Mouse (Mus musculus): ENCODE measurements around the gene Bud31. TPM values are rescaled to one million over a fixed set of nuclear protein-coding genes. Genes with fewer than 3 reads are reported as not detected.

Bud31 gene
- polyA plus RNA-seq, 1 experiment from 2014 or later: 111 TPM

DNA sequence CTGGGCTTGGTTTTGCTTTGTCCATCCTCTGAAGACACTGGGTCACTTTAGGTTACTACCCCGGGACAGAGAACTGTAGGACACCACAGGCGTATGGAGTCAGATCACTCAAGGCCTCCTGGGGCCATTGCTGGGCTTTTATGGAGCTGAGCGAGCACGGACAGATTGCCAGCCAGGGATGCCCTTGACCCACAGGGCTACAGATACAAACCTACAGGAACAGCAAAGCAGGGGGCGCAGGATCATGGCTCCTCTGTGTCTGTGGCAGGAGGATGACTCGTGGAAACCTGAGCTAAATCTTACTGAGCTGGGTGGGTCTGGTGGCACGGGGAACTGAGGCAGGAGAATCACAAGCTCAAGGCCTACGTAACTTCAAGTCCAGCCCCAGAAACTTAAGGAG is 27.6 kb upstream of the Bud31 start:
- no peak for ATAC-seq (ENCODE audit: low read depth)
- Histone ChIP-seq H3K4me1 (ENCODE audit: control insufficient read depth, low read depth, low read length) (peaks cover 9% of the 10 kb centered on the region; the same call in 1 of the 2 replicates), H3K4me3 (ENCODE audit: low read depth, low read length) (no peak overlapping the region), H3K27me3 (ENCODE audit: control insufficient read depth, insufficient read depth, low read depth, low read length) (no peaks in the 10 kb centered on the region), H3K9ac (ENCODE audit: low read depth, low read length) (no peak overlapping the region), H3K36me3 (ENCODE audit: control insufficient read depth, insufficient read depth) (peaks cover 12% of the 10 kb centered on the region; the same call in 1 of the 2 replicates), H3K4me2 (ENCODE audit: low read depth, low read length) (no peak overlapping the region), H3K27ac (ENCODE audit: low read length) (no peak overlapping the region), H3K9me3 (replicated peaks; ENCODE audit: control insufficient read depth, low read length) (no peaks in the 10 kb centered on the region)
- 60% methylated on average over 8 of the region's 8 CpGs for WGBS (ENCODE audit: insufficient replicate concordance)

DNA sequence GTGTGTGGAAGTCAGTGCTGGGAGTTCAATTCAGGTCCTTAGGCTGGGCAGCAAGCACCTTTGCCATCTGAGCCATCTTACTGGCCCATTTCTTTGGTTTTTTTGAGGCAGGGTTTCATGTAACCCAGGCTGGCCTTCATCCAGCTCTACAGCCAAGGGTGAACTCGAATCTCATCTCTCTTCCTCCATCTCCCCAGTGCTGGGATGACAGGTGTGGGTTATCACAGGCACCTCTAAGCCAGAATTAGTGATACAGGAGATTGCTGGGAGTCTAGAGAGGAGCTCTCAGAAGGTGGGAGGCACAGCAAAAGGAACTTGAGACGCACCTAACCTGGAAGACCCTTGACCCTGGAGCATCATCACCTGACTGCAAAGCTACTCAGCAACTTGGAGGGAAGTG is 26.7 kb upstream of the Bud31 start:
- Histone ChIP-seq H3K9me3 (replicated peaks; ENCODE audit: control insufficient read depth, low read length) (no peaks in the 10 kb centered on the region), H3K27ac (ENCODE audit: low read length) (no peak overlapping the region), H3K4me3 (ENCODE audit: low read depth, low read length) (peak overlapping the region; percentile 67; the same call in 1 of the 2 replicates), H3K9ac (ENCODE audit: low read depth, low read length) (no peak overlapping the region), H3K4me1 (ENCODE audit: control insufficient read depth, low read depth, low read length) (peaks cover 9% of the 10 kb centered on the region; the same call in 1 of the 2 replicates), H3K27me3 (ENCODE audit: control insufficient read depth, insufficient read depth, low read depth, low read length) (no peaks in the 10 kb centered on the region), H3K36me3 (ENCODE audit: control insufficient read depth, insufficient read depth) (peaks cover 9% of the 10 kb centered on the region; the same call in 1 of the 2 replicates), H3K4me2 (ENCODE audit: low read depth, low read length) (peak overlapping the region; percentile 74)
- 30% methylated on average over 2 of the region's 2 CpGs for WGBS (ENCODE audit: insufficient replicate concordance)
- ATAC-seq (ENCODE audit: low read depth): no peak

DNA sequence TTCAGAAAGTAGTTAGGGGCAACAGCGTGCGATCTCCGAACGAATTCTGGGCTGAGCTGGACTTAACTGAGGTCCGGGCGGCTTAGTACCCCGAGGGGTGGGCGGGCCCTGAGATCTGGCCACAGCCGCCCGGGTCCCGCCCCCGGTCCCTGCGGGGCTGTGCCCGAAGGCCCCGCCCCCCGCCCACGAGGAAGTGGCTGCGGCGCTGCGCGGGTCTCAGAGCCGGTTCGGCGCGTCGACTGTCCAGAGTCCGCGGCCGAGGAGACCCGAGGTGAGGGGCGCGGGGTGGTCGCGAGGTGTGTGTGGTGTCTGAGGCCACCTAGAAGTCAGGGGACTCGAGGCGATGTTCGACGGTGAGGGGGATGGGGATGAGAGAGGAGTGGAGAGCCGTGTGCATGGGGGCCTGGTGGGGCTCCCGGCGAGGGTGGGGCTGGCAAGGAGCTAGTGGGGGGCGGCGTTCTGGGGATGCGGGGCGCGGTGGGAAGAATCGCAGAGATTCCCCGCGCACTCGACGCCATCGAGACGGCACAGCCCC is 26.0 kb upstream of the Bud31 start, which contains the start of gene Arpc1b:
Gene Arpc1b (plus strand): TSS at position 145 of the 535 bp plus-strand sequence.
- H3K4me3 ChIP-seq (ENCODE audit: low read depth, low read length): peak within 1 kb of the TSS; percentile 67
- peak within 1 kb of the TSS; percentile 74 for H3K4me2 ChIP-seq (ENCODE audit: low read depth, low read length)
- H3K36me3 ChIP-seq (ENCODE audit: control insufficient read depth, insufficient read depth): peaks cover 5% of the 10 kb centered on the region
- peaks cover 9% of the 10 kb centered on the region; the same call in 1 of the 2 replicates for H3K4me1 ChIP-seq (ENCODE audit: control insufficient read depth, low read depth, low read length)
- WGBS (ENCODE audit: insufficient replicate concordance): under 1% methylated on average over 47 of the region's 53 CpGs
- ATAC-seq (ENCODE audit: low read depth): peak; percentile 73
- H3K9ac ChIP-seq (ENCODE audit: low read depth, low read length): peak within 1 kb of the TSS; percentile 72
- no peaks in the 10 kb centered on the region for H3K9me3 ChIP-seq (replicated peaks; ENCODE audit: control insufficient read depth, low read length)
- H3K27ac ChIP-seq (ENCODE audit: low read length): peak within 1 kb of the TSS; percentile 59
- H3K27me3 ChIP-seq (ENCODE audit: control insufficient read depth, insufficient read depth, low read depth, low read length): no peaks in the 10 kb centered on the region

DNA sequence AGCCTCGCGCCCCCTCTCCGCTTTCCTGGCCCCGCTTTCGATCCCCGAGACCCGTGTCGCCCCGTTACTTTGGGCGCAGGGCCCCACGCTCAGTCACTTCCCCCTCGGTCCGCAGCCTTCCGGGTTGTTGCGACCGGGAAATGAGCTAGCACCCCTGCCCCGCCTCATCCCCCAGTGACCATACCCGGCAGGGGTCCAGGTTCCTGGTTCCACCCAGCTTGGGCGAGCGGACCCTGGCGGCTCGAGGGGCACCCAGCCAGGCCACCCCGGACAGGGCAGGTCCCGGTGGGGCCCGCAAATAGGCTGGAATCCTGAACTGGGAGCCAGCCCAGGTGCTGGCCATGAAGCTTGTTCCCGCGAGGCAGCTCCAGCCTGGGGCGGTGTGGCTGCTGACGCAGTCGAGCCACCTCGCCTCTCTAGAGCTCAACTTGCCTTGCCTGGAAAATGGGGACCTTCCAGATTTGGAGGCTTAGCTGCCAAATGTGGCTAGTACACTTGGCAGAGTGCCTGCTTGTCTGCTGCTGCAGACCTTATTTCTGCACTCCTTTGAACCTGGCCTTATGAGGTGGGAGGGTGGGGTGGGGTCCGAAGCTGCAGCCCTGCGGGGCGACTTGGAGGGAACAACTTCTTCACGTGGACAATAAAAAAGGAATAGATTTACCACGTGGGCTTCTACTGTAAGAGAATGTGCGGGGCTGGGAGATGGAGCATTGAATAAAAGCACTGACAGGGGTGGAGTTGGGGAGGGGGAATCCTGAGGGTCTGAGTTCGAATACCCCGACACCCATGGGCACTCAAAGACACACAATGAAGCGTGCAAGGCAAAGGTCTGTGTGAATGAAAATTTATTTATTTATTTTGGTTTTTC is 25.3 kb upstream of the Bud31 start:
- Histone ChIP-seq H3K27ac (ENCODE audit: low read length) (peak overlapping the region; percentile 59), H3K36me3 (ENCODE audit: control insufficient read depth, insufficient read depth) (peaks cover 3% of the 10 kb centered on the region), H3K9ac (ENCODE audit: low read depth, low read length) (peak overlapping the region; percentile 72), H3K4me2 (ENCODE audit: low read depth, low read length) (peak overlapping the region; percentile 74), H3K4me1 (ENCODE audit: control insufficient read depth, low read depth, low read length) (peaks cover 9% of the 10 kb centered on the region; the same call in 1 of the 2 replicates), H3K4me3 (ENCODE audit: low read depth, low read length) (peak overlapping the region; percentile 67), H3K27me3 (ENCODE audit: control insufficient read depth, insufficient read depth, low read depth, low read length) (no peaks in the 10 kb centered on the region), H3K9me3 (replicated peaks; ENCODE audit: control insufficient read depth, low read length) (0 out of 2 replicates have a peak, but pooled peaks cover 2% of the 10 kb centered on the region)
- peak; percentile 41 for ATAC-seq (ENCODE audit: low read depth)
- 6% methylated on average over 39 of the region's 40 CpGs for WGBS (ENCODE audit: insufficient replicate concordance)

DNA sequence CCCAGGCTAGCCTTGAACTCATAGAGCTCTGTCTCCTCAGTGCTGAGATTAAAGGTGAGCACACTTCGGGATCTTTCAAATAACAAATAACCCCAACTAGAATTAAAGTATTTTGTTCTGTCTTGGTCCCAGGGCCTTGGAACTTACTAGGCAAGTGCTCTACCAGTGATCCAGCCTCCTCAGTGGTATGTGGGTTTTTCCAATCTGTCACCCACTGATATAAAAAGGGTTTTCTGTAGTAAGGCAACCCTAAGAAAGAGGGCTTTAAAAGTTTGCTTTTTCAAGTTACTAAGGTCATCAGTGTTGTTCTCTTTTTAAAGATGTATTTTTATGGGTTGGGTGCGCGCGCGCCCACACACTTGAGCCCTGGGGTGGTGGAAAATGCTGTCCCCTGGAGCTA is 24.4 kb upstream of the Bud31 start:
- Histone ChIP-seq H3K36me3 (ENCODE audit: control insufficient read depth, insufficient read depth) (no peaks in the 10 kb centered on the region; the same call in 1 of the 2 replicates), H3K27me3 (ENCODE audit: control insufficient read depth, insufficient read depth, low read depth, low read length) (no peaks in the 10 kb centered on the region), H3K4me1 (ENCODE audit: control insufficient read depth, low read depth, low read length) (peaks cover 9% of the 10 kb centered on the region; the same call in 1 of the 2 replicates), H3K9me3 (replicated peaks; ENCODE audit: control insufficient read depth, low read length) (0 out of 2 replicates have a peak, but pooled peaks cover 2% of the 10 kb centered on the region), H3K4me3 (ENCODE audit: low read depth, low read length) (peak overlapping the region; percentile 67), H3K4me2 (ENCODE audit: low read depth, low read length) (peak overlapping the region; percentile 32), H3K9ac (ENCODE audit: low read depth, low read length) (peak overlapping the region; percentile 15; the same call in 1 of the 2 replicates), H3K27ac (ENCODE audit: low read length) (peak overlapping the region; percentile 45)
- ATAC-seq (ENCODE audit: low read depth): no peak
- WGBS (ENCODE audit: insufficient replicate concordance): 72% methylated on average over 5 of the region's 5 CpGs

DNA sequence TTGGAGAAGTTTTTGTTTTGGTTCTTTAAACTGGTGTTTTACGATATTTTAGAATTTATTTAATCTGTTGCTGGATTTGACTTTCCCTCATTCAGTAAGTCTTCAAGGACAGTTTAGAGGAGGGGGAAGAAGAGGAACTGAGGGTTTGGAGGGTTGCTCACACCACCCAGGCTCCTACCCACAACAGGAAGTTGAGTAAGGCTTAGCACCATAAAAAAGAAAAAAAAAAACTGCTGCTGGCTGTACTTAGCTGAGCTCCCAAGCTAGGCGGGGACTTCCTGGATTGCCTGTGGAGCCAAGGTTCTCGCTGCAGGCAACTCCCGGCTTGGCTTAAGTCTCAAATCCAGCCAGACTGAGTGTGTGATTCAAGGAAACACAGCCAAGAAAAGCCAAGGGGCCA is 23.8 kb upstream of the Bud31 start:
- H3K27ac ChIP-seq (ENCODE audit: low read length): peak overlapping the region; percentile 53
- H3K4me2 ChIP-seq (ENCODE audit: low read depth, low read length): peak overlapping the region; percentile 32
- H3K9ac ChIP-seq (ENCODE audit: low read depth, low read length): no peak overlapping the region
- H3K9me3 ChIP-seq (replicated peaks; ENCODE audit: control insufficient read depth, low read length): 0 out of 2 replicates have a peak, but pooled peaks cover 2% of the 10 kb centered on the region
- no peaks in the 10 kb centered on the region; the same call in 1 of the 2 replicates for H3K36me3 ChIP-seq (ENCODE audit: control insufficient read depth, insufficient read depth)
- peaks cover 9% of the 10 kb centered on the region; the same call in 1 of the 2 replicates for H3K4me1 ChIP-seq (ENCODE audit: control insufficient read depth, low read depth, low read length)
- H3K4me3 ChIP-seq (ENCODE audit: low read depth, low read length): peak overlapping the region; percentile 67
- H3K27me3 ChIP-seq (ENCODE audit: control insufficient read depth, insufficient read depth, low read depth, low read length): no peaks in the 10 kb centered on the region
- peak; percentile 20; the same call in 1 of the 2 replicates for ATAC-seq (ENCODE audit: low read depth)
- WGBS (ENCODE audit: insufficient replicate concordance): 7% methylated on average over 4 of the region's 4 CpGs

DNA sequence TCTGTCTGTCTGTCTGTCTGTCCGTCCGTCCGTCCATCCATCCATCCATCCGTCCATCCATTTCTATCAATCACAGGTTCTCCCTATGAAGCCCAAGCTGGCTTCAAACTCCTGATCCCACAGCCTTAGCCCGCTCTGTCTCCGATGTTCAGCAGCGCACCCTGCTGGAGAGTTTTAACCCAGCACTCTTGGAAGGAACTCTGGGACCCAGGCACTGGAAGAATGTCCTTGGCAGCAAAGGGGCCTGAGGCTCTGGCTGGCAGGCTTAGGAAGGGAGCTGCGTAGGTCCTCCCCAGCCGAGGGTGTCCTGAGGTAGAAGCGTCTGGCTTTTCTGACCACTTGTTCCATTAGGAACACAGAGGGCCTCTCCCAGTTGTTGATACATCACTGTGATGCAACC is 23.2 kb upstream of the Bud31 start:
- Histone ChIP-seq H3K9me3 (replicated peaks; ENCODE audit: control insufficient read depth, low read length) (0 out of 2 replicates have a peak, but pooled peaks cover 2% of the 10 kb centered on the region), H3K36me3 (ENCODE audit: control insufficient read depth, insufficient read depth) (no peaks in the 10 kb centered on the region; the same call in 1 of the 2 replicates), H3K27ac (ENCODE audit: low read length) (peak overlapping the region; percentile 53; the same call in 1 of the 2 replicates), H3K4me3 (ENCODE audit: low read depth, low read length) (peak overlapping the region; percentile 27), H3K4me1 (ENCODE audit: control insufficient read depth, low read depth, low read length) (peaks cover 9% of the 10 kb centered on the region; the same call in 1 of the 2 replicates), H3K27me3 (ENCODE audit: control insufficient read depth, insufficient read depth, low read depth, low read length) (no peaks in the 10 kb centered on the region), H3K4me2 (ENCODE audit: low read depth, low read length) (peak overlapping the region; percentile 28; the same call in 1 of the 2 replicates), H3K9ac (ENCODE audit: low read depth, low read length) (no peak overlapping the region)
- peak; percentile 11; the same call in 1 of the 2 replicates for ATAC-seq (ENCODE audit: low read depth)
- 36% methylated on average over 10 of the region's 10 CpGs for WGBS (ENCODE audit: insufficient replicate concordance)

DNA sequence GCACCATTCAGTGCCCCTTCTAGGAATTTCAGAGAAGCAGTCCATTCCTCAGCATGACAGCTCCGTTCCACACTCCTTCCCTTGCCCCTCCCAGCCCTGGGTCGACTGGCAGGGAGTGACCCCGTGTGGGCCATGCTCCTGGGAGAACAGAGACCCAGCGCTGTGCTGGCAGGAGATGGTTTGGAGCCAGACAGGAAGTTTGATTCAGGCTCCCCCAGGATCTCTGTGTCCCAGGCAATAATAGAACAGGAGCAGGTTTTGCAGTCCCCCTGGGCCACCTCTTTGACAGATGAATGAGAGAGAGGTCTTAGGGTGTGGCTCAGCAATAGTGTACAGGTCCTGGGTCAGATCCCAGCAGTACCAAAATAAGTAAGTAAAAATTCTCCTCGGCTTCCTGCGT is 22.2 kb upstream of the Bud31 start:
- peaks cover 9% of the 10 kb centered on the region; the same call in 1 of the 2 replicates for H3K4me1 ChIP-seq (ENCODE audit: control insufficient read depth, low read depth, low read length)
- ATAC-seq (ENCODE audit: low read depth): no peak
- no peak overlapping the region for H3K9ac ChIP-seq (ENCODE audit: low read depth, low read length)
- H3K9me3 ChIP-seq (replicated peaks; ENCODE audit: control insufficient read depth, low read length): 0 out of 2 replicates have a peak, but pooled peaks cover 2% of the 10 kb centered on the region
- no peaks in the 10 kb centered on the region; the same call in 1 of the 2 replicates for H3K36me3 ChIP-seq (ENCODE audit: control insufficient read depth, insufficient read depth)
- H3K27ac ChIP-seq (ENCODE audit: low read length): no peak overlapping the region
- no peak overlapping the region for H3K4me3 ChIP-seq (ENCODE audit: low read depth, low read length)
- 62% methylated on average over 6 of the region's 6 CpGs for WGBS (ENCODE audit: insufficient replicate concordance)
- no peak overlapping the region for H3K4me2 ChIP-seq (ENCODE audit: low read depth, low read length)
- no peaks in the 10 kb centered on the region for H3K27me3 ChIP-seq (ENCODE audit: control insufficient read depth, insufficient read depth, low read depth, low read length)
